In genomic region chr13:8941110-8941509, GRCm38 (mm10) we compare ENCODE assay signal across 15 mouse cellular contexts. TPM values are rescaled to one million over a fixed set of nuclear protein-coding genes. Genes with fewer than 3 reads are reported as not detected.
"Had no signal": no experiment of that assay in that cellular context is flagged by ENCODE, and none has a peak within 500 bp of the region (broad histone marks: within the 10 kb centered on the region; RNA-seq: fewer than 3 reads in every experiment).

No protein-coding gene starts in this region.

RNA-seq across cellular contexts. Expression of gene Gm9745, which starts 6.9 kb away (rescaled TPM):
- polyA plus RNA-seq: lung, embryonic 14.5 days; lung, embryonic 16.5 days; macrophage; midbrain, embryonic 11.5 days; midbrain, embryonic 13.5 days; midbrain, embryonic 15.5 days; midbrain, postnatal 0 days; neural tube, embryonic 12.5 days; neural tube, embryonic 14.5 days; spleen, adult 2 months; stomach, embryonic 15.5 days; stomach, postnatal 0 days; testis, adult 2 months; thymus, adult 2 months; urinary bladder, adult 2 months had no signal

RNA-seq across cellular contexts. Expression of gene Idi2, which starts 11.6 kb away (rescaled TPM):
- polyA plus RNA-seq: lung, embryonic 14.5 days; macrophage; midbrain, embryonic 11.5 days; midbrain, embryonic 13.5 days; midbrain, embryonic 15.5 days; midbrain, postnatal 0 days; spleen, adult 2 months; stomach, embryonic 15.5 days; stomach, postnatal 0 days; testis, adult 2 months; urinary bladder, adult 2 months had no signal
